In genomic region chr11:62076345-62077156, GRCm38 (mm10) we compare ENCODE assay signal across 8 mouse cellular contexts.
A peak's percentile ranks its signal among the peaks of the same experiment; 100 is the strongest.
DNase-seq lines count a peak whose midpoint lies in the region; ATAC-seq lines count a peak whose summit lies in the region.

No protein-coding gene starts in this region.

- peak; percentile 99 for ATAC-seq in hindbrain, embryonic 12.5 days (ENCODE audit: low FRiP score)

- H3K27me3 ChIP-seq in hindbrain, embryonic 12.5 days: no peaks in the 10 kb centered on the region

- H3K9ac ChIP-seq in hindbrain, embryonic 12.5 days: peak overlapping the region; percentile 90

- no peaks in the 10 kb centered on the region for H3K36me3 ChIP-seq in hindbrain, embryonic 12.5 days

- 5% methylated on average over 35 of the region's 42 CpGs for WGBS in hindbrain, embryonic 12.5 days

- H3K4me3 ChIP-seq in hindbrain, embryonic 12.5 days: peak overlapping the region; percentile 81

- no peaks in the 10 kb centered on the region for H3K9me3 ChIP-seq in hindbrain, embryonic 12.5 days (replicated peaks)

- peak overlapping the region; percentile 95 for H3K27ac ChIP-seq in hindbrain, embryonic 12.5 days

- H3K4me1 ChIP-seq in hindbrain, embryonic 12.5 days: peaks cover 8% of the 10 kb centered on the region

- peak overlapping the region; percentile 72 for H3K4me2 ChIP-seq in hindbrain, embryonic 12.5 days (replicated peaks)

- peak; percentile 99 for DNase-seq in R1 (ENCODE audit: low read depth, low spot score)
- DNase-seq in cerebellum, postnatal 25 days: peak; percentile 73 to 87
- DNase-seq in frontal cortex, postnatal 14 days (ENCODE audit: low spot score in 2 of 2): peak; percentile 88 to 91
- DNase-seq in layer of hippocampus, postnatal 14 days (ENCODE audit: low spot score in 2 of 2): peak; percentile 81 to 95
- peak; percentile 100 for DNase-seq in lung, postnatal 10 days
- DNase-seq in ovary, postnatal 36 days (ENCODE audit: low spot score): peak; percentile 98
- peak; percentile 91 for DNase-seq in thymus, postnatal 14 days

Comparison
In these comparisons a context has a peak if more than half of its experiments do, and no peak if none do; other contexts are left out.
1. Peak in every context shown above with its lines: DNase-seq, ATAC-seq, H3K4me3 ChIP-seq and H3K27ac ChIP-seq.